ENCODE assay signal across 12 mouse cellular contexts in the genomic region with DNA sequence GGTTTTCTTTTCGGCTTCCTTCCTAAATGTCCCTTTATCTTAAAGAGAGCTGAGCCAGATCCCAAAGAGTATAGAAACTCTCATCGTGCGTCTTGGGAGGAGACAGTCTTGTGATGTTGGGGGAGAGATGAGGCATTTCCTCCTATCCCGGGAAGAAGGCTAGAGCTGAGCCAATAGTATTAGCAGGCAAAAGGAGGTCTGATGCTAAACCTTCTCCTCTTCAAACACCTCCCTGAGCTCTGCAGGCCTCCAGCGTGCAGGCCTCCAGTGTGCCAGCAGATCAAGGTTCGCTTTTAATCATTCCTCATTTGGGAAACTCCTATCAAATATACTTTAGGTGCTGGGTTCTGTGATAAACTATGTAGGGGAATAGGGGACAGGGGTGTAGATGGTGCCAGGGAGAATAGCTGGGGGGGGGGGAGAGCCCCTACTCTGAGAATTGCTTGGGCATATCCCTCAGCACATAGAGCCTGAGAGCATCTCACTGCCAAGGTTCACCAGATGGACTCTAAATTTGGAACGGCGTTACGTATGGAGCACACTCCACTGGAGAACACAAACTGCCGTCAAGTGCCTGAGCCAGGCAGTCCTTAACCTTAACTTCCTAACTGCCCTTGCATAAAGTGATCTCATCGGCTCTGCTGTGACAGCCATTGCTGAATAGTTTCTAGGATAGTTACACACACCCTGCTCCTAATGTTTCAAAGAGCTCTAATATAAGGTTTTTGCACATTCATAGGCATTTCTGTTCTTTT.
DNase-seq lines count a peak whose midpoint lies in the region; ATAC-seq and TF ChIP-seq lines count a peak whose summit lies in the region.
"Had no signal": no experiment of that assay in that cellular context is flagged by ENCODE, and none has a peak within 500 bp of the region (broad histone marks: within the 10 kb centered on the region; RNA-seq: fewer than 3 reads in every experiment).

No protein-coding gene starts in this region.

- no peak overlapping the region for H3K9ac ChIP-seq in forebrain, postnatal 0 days
- H3K9ac ChIP-seq in forebrain, embryonic 12.5 days = no peak overlapping the region
- H3K9ac ChIP-seq: liver, embryonic 12.5 days had no signal

- H3K4me2 ChIP-seq in forebrain, postnatal 0 days (ENCODE audit: low read depth) = no peak overlapping the region
- no peak overlapping the region for H3K4me2 ChIP-seq in forebrain, embryonic 12.5 days
- H3K4me2 ChIP-seq: liver, embryonic 12.5 days had no signal

- peaks cover 17% of the 10 kb centered on the region for H3K4me1 ChIP-seq in forebrain, postnatal 0 days (ENCODE audit: insufficient read depth)
- H3K4me1 ChIP-seq in forebrain, embryonic 12.5 days = peaks cover 31% of the 10 kb centered on the region

- no peak overlapping the region for H3K27ac ChIP-seq in forebrain, postnatal 0 days (ENCODE audit: low read depth, low read length)
- no peak overlapping the region for H3K27ac ChIP-seq in forebrain, embryonic 12.5 days
- H3K27ac ChIP-seq: liver, embryonic 12.5 days had no signal

- no peaks in the 10 kb centered on the region for H3K27me3 ChIP-seq in forebrain, postnatal 0 days (ENCODE audit: insufficient read depth, low read length)
- no peaks in the 10 kb centered on the region for H3K27me3 ChIP-seq in forebrain, embryonic 12.5 days
- H3K27me3 ChIP-seq: liver, embryonic 12.5 days had no signal

- TF ChIP-seq CTCF in forebrain, postnatal 0 days (IDR thresholded peaks at IDR 0.05; ENCODE audit: low read depth) = no peak

- ATAC-seq in forebrain, postnatal 0 days = peak; percentile 61
- no peak for ATAC-seq in forebrain, embryonic 12.5 days (ENCODE audit: low FRiP score)
- ATAC-seq: CD4-positive, CD25-positive, alpha-beta regulatory T cell, adult 4 months; inflammation-experienced regulatory T-cells, adult 6 months; liver, embryonic 12.5 days had no signal

- no peak overlapping the region for H3K4me3 ChIP-seq in forebrain, postnatal 0 days (ENCODE audit: low read depth, low read length)
- no peak overlapping the region for H3K4me3 ChIP-seq in forebrain, embryonic 12.5 days (replicated peaks)
- H3K4me3 ChIP-seq: liver, embryonic 12.5 days had no signal

- no peaks in the 10 kb centered on the region for H3K36me3 ChIP-seq in forebrain, postnatal 0 days (ENCODE audit: insufficient read depth)
- H3K36me3 ChIP-seq in forebrain, embryonic 12.5 days (replicated peaks) = no peaks in the 10 kb centered on the region
- H3K36me3 ChIP-seq: liver, embryonic 12.5 days had no signal

- peak; percentile 33 for DNase-seq in forebrain, postnatal 0 days
- DNase-seq in lung, adult 18-20 months = peak; percentile 20 to 43
- DNase-seq in lung, postnatal 14 days = no peak
- peak; percentile 37 for DNase-seq in heart, adult 8-10 months (ENCODE audit: low spot score)
- DNase-seq in lung, postnatal 10 days = peak; percentile 26
- no peak for DNase-seq in kidney, adult 9 months
- DNase-seq in B cell, adult 2 months = no peak
- DNase-seq: midbrain, embryonic 14.5 days had no signal

- no peaks in the 10 kb centered on the region for H3K9me3 ChIP-seq in forebrain, postnatal 0 days (ENCODE audit: low read length)
- no peaks in the 10 kb centered on the region for H3K9me3 ChIP-seq in forebrain, embryonic 12.5 days
- H3K9me3 ChIP-seq: liver, embryonic 12.5 days had no signal

- 52% methylated on average over 11 of the region's 11 CpGs for WGBS in forebrain, postnatal 0 days
- WGBS in forebrain, embryonic 12.5 days = 77% methylated on average over 11 of the region's 11 CpGs

Comparison
In these comparisons a context has a peak if more than half of its experiments do, and no peak if none do; other contexts are left out.
1. DNase-seq: peak in forebrain, postnatal 0 days (single experiment), lung, adult 18-20 months (2 of 2), heart, adult 8-10 months (single experiment) and lung, postnatal 10 days (single experiment); none in lung, postnatal 14 days (single experiment), kidney, adult 9 months (single experiment) and B cell, adult 2 months (0 of 2).